Mouse (Mus musculus) erythroblast, embryonic 14.5 days (primary cell): ENCODE results near the gene Pdzd3.

Source experiments
- GATA1 ChIP-seq: IDR thresholded peaks from 2 replicates; pipeline ENCODE4 v1.6.1; 2012; ENCODE audit warnings: low read length, inconsistent platforms, mixed read lengths
- TAL1 ChIP-seq: IDR thresholded peaks from 3 replicates; pipeline ENCODE4 v1.6.1; 2012; ENCODE audit warnings: low read length, inconsistent platforms, mixed read lengths

DNA sequence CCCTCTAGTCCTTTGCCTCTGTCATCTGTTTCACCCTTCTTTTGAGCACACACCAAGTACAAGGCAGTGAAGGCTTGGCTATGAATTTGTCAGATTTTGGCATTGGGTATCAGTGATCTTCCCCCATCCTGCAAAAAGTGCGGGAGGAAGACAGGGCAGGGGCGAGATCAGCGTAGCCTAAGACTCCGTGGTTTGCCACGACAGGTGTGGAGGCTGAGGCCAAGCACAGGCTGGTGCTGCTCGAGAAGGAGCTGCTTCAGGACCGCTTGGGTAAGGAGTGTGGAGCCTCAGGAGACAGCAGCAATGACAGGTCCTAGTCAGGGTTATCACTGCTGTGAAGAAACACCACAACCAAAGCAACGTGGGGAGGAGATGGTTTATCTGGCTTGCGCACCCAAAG, 9.9 kb downstream of the Pdzd3 start:
- no peak for TF ChIP-seq TAL1
- TF ChIP-seq GATA1: no peak
